Mouse (Mus musculus) neural tube, embryonic 15.5 days (tissue): ENCODE data around the gene Ascl3. TPM values are rescaled to one million over a fixed set of nuclear protein-coding genes. Genes with fewer than 3 reads are reported as not detected.

Source experiments
- ATAC-seq: fragments of 200-750 bp; cut with Nextera tagmentation; 2 replicates; pipeline ENCODE4 v1.8.0; 2017; ENCODE audit warnings: mild to moderate bottlenecking, moderate TSS enrichment, moderate library complexity; ENCODE audit not compliant: low FRiP score
- H3K27ac ChIP-seq: fragments of 300-500 bp; sonication (generic); replicated peaks from 2 replicates; pipeline ENCODE4 v1.5.1; 2015; ENCODE audit warnings: mild to moderate bottlenecking, inconsistent platforms
- H3K27me3 ChIP-seq: fragments of 300-500 bp; sonication (generic); replicated peaks from 2 replicates; pipeline ENCODE4 v1.6.1; 2015; ENCODE audit warnings: inconsistent platforms
- H3K36me3 ChIP-seq: fragments of 300-500 bp; sonication (generic); 2 replicates; pipeline ENCODE4 v1.6.1; 2015; ENCODE audit warnings: inconsistent platforms
- H3K4me1 ChIP-seq: fragments of 300-500 bp; sonication (generic); 2 replicates; pipeline ENCODE4 v1.6.1; 2015; ENCODE audit warnings: inconsistent platforms
- H3K4me2 ChIP-seq: fragments of 300-500 bp; sonication (generic); 2 replicates; pipeline ENCODE4 v1.6.1; 2015; ENCODE audit warnings: inconsistent platforms, mild to moderate bottlenecking, moderate library complexity
- H3K4me3 ChIP-seq: fragments of 300-500 bp; sonication (generic); replicated peaks from 2 replicates; pipeline ENCODE4 v1.5.1; 2015; ENCODE audit warnings: mild to moderate bottlenecking, inconsistent platforms
- H3K9ac ChIP-seq: fragments of 300-500 bp; sonication (generic); replicated peaks from 2 replicates; pipeline ENCODE4 v1.6.1; 2015; ENCODE audit warnings: mild to moderate bottlenecking, inconsistent platforms
- H3K9me3 ChIP-seq: fragments of 300-500 bp; sonication (generic); replicated peaks from 2 replicates; pipeline ENCODE4 v1.6.1; 2016; ENCODE audit warnings: inconsistent platforms
- WGBS: fragments of 180-500 bp; shearing (Covaris S2); methylation state at CpG from one replicate; pipeline ENCODE4 v1.1.7; 2015; ENCODE audit warnings: mixed read lengths; 5-methylcytosine and 5-hydroxymethylcytosine counted together
- polyA plus RNA-seq: library from polyadenylated mRNA; unstranded; fragments of >200 nt; fragmentation: Nextera tagmentation; extraction: Ambion mirVana; gene quantifications from 2 replicates; pipeline ENCODE4 v1.2.1, GENCODE M21; 2015

The Ascl3 gene
- polyA plus RNA-seq = 0.23 TPM in 1 of 2 replicates, not detected in the other

DNA sequence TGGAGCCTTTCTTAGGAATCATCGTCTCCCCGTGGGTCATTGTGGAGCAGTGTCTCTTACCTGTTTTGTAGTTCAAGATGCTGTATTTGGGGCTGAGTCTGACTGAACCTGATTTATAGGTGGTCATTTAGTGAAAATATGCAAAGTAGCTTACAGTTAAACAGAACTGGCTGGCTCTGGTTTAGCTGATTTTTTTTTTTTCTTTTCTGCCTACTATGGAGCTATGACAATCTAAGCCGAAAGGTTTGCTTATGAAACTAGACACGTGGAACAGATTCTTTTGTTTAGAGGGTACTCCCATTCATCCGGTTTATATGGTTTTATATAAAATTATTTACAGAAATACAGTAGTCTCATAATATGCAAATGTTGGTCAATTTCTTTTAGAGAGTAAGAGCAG is at the start of gene Ascl3:
Ascl3 (minus strand) TSS at position 101 of the 400 bp plus-strand sequence.
- Histone ChIP-seq H3K36me3 (peaks cover 21% of the 10 kb centered on the region), H3K27ac (no peak within 1 kb of the TSS), H3K9me3 (no peaks in the 10 kb centered on the region), H3K4me3 (no peak within 1 kb of the TSS), H3K4me2 (no peak within 1 kb of the TSS), H3K9ac (no peak within 1 kb of the TSS), H3K4me1 (0 out of 2 replicates have a peak, but pooled peaks cover 3% of the 10 kb centered on the region), H3K27me3 (no peaks in the 10 kb centered on the region)
- no peak for ATAC-seq
- WGBS = 85% methylated on average over 5 of the region's 5 CpGs

DNA sequence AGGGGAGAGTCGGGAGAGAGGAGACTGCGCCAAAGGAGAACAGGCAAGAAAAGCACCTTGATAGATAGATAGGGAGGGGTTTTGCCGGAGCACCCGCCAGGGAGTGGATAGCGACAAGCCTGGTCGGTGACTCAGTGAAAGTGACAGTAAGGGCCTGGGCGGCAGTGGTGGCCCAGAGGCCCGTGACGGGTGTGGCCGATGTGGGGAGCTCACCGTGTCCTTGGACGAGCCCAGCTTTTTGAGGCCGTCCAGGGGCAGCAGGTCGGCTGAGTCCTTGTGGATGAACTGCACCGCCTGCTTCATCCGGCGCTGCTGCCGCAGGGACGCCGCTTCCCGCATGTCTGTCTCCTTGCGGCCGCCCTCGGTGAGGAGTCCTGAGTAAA is 49.6 kb upstream of the Ascl3 start:
- under 1% methylated on average over 24 of the region's 24 CpGs for WGBS
- ATAC-seq = peak; percentile 76
- H3K27ac ChIP-seq = no peak overlapping the region

DNA sequence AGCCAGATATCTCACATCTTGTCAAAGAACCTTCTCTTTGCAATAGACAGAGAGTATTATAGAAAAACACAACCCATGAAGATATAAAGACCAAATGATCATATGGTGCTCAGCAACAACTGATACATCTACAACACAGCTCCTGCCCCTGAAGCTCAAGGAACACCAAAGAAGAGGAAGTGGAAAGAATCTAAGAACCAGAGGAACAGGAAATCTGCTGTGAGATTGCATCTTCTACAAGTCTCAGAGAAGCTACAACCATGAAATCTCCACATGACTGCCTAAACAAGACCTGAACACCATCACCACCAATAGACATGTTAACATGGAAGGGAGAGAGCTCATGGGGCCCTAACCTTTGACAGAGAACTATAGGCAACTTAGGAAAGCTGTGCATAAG is 40.7 kb upstream of the Ascl3 start:
- Histone ChIP-seq H3K36me3 (no peaks in the 10 kb centered on the region), H3K4me3 (no peak overlapping the region), H3K4me1 (no peaks in the 10 kb centered on the region), H3K9ac (no peak overlapping the region), H3K4me2 (no peak overlapping the region), H3K27ac (no peak overlapping the region), H3K9me3 (no peaks in the 10 kb centered on the region), H3K27me3 (no peaks in the 10 kb centered on the region)
- no peak for ATAC-seq

More for the DNA sequence above, 49.6 kb upstream of the Ascl3 start:
- H3K4me2 ChIP-seq = peak overlapping the region; percentile 99
- peaks cover 33% of the 10 kb centered on the region for H3K27me3 ChIP-seq
- H3K36me3 ChIP-seq = no peaks in the 10 kb centered on the region
- H3K4me1 ChIP-seq = peaks cover 18% of the 10 kb centered on the region
- no peaks in the 10 kb centered on the region for H3K9me3 ChIP-seq
- peak overlapping the region; percentile 66 for H3K4me3 ChIP-seq
- H3K9ac ChIP-seq = peak overlapping the region; percentile 53

GRCm38 (mm10) chr7:109768699-109769383 is 37.3 kb upstream of the Ascl3 start:
- H3K4me2 ChIP-seq = no peak overlapping the region
- ATAC-seq = no peak
- 57% methylated on average over 2 of the region's 2 CpGs for WGBS

GRCm38 (mm10) chr7:109767575-109768350 is 36.2 kb upstream of the Ascl3 start:
- no peak overlapping the region for H3K27ac ChIP-seq
- 84% methylated on average over 7 of the region's 7 CpGs for WGBS
- H3K36me3 ChIP-seq = no peaks in the 10 kb centered on the region
- H3K4me3 ChIP-seq = no peak overlapping the region
- no peaks in the 10 kb centered on the region for H3K27me3 ChIP-seq
- no peaks in the 10 kb centered on the region for H3K9me3 ChIP-seq
- no peaks in the 10 kb centered on the region for H3K4me1 ChIP-seq
- no peak overlapping the region for H3K9ac ChIP-seq
- ATAC-seq = no peak
- no peak overlapping the region for H3K4me2 ChIP-seq

More at GRCm38 (mm10) chr7:109768699-109769383, 37.3 kb upstream of the Ascl3 start:
- Histone ChIP-seq H3K4me3 (no peak overlapping the region), H3K9ac (no peak overlapping the region), H3K27me3 (no peaks in the 10 kb centered on the region), H3K4me1 (no peaks in the 10 kb centered on the region), H3K9me3 (no peaks in the 10 kb centered on the region), H3K36me3 (no peaks in the 10 kb centered on the region), H3K27ac (no peak overlapping the region)

DNA sequence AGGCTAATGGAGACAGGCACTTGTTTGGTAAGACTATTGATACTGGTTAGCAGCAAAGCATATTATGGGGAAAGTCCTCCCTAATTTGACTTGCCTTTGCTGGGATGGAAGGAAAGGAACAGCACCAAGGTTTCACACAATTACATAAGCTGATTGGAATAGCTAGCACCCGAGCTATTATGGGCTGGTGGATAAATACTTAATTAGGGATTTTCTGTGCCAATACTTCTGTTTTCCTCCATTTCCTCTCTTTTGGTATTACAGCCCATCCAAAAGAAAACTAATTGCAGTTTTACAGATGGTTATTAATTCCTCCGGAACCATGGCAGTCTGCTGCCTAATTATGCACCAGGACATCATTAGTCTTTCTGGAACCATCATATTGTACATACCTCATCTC is 32.5 kb upstream of the Ascl3 start:
- Histone ChIP-seq H3K36me3 (no peaks in the 10 kb centered on the region), H3K4me3 (no peak overlapping the region), H3K9ac (no peak overlapping the region), H3K9me3 (no peaks in the 10 kb centered on the region), H3K27ac (no peak overlapping the region), H3K27me3 (no peaks in the 10 kb centered on the region), H3K4me1 (no peaks in the 10 kb centered on the region), H3K4me2 (no peak overlapping the region)
- WGBS = 64% methylated on average over 2 of the region's 2 CpGs
- no peak for ATAC-seq

DNA sequence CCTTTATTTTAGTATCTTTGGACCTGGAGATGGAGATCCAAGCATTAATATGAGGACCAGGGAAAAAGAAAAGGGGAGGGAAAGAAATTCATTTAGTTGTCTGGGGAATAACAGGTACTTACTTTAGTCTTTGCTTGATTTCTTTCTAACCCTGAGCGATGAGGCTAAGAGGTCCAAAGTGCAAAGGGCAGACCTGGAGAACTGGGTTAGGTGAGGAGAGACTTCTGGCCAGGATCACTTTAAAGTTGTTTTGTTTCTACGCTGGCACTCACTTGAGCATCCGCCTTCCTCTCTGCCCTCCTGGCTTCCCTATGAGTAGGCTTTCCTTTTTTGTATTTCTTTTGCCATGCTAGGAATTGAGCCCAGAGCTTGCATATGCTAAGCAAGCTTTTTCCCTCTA is 24.8 kb upstream of the Ascl3 start:
- ATAC-seq = no peak
- Histone ChIP-seq H3K9me3 (no peaks in the 10 kb centered on the region), H3K27ac (no peak overlapping the region), H3K9ac (no peak overlapping the region), H3K4me2 (no peak overlapping the region), H3K27me3 (no peaks in the 10 kb centered on the region), H3K4me3 (no peak overlapping the region), H3K36me3 (no peaks in the 10 kb centered on the region), H3K4me1 (peaks cover 19% of the 10 kb centered on the region)
- 95% methylated on average over 3 of the region's 3 CpGs for WGBS

- Histone ChIP-seq H3K4me1 (peaks cover 31% of the 10 kb centered on the region), H3K36me3 (peaks cover 5% of the 10 kb centered on the region; the same call in 1 of the 2 replicates), H3K4me2 (no peak overlapping the region), H3K27ac (no peak overlapping the region), H3K9ac (no peak overlapping the region), H3K27me3 (no peaks in the 10 kb centered on the region), H3K9me3 (no peaks in the 10 kb centered on the region), H3K4me3 (no peak overlapping the region)
- 90% methylated on average over 8 of the region's 8 CpGs for whole genome bisulfite sequencing
- ATAC-seq = no peak
These were observed 22.5 kb upstream of the Ascl3 start for GRCm38 (mm10) chr7:109754034-109754433.

- peaks cover 7% of the 10 kb centered on the region; the same call in 1 of the 2 replicates for H3K36me3 ChIP-seq
- H3K27me3 ChIP-seq = no peaks in the 10 kb centered on the region
- no peaks in the 10 kb centered on the region for H3K9me3 ChIP-seq
- peak; percentile 93 for ATAC-seq
- H3K4me1 ChIP-seq = peaks cover 33% of the 10 kb centered on the region
- peak within 1 kb of the TSS; percentile 63 for H3K4me3 ChIP-seq
- peak within 1 kb of the TSS; percentile 75 for H3K9ac ChIP-seq
- WGBS = under 1% methylated on average over 74 of the region's 74 CpGs
- H3K27ac ChIP-seq = peak within 1 kb of the TSS; percentile 85
- peak within 1 kb of the TSS; percentile 85 for H3K4me2 ChIP-seq
These were observed 20.7 kb upstream of the Ascl3 start, which contains the start of gene Tmem9b for GRCm38 (mm10) chr7:109752008-109752925. Tmem9b (minus strand) TSS chr7:109752875.

DNA sequence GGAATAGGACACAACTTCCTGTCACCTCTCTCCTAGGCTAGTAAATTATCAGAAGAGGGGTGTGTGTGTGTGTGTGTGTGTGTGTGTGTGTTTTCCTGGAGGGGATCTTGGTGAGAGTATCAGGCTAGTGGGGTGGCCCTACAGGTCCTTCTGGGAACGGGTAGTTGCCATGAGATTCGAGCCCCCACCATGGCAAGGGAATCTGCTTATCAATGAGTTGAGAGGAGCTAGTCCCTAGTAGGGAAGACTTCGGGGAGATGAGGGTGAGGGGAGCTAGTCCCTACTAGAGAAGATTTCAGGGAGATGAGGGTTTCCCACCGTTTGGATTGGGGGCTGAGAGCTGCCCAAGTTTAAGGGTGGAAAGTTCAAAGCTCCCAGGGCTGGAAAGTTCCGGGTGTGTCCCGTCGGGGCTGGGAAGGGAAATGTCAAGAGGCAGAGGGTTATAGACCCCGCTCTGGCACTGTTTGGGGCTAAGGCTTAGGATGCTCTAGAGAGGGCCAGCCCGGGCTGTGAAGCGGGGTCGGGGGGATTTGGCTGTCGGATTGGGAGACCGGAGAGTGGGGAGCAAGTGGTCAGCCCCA is 20.0 kb upstream of the Ascl3 start:
- H3K36me3 ChIP-seq = peaks cover 15% of the 10 kb centered on the region; the same call in 1 of the 2 replicates
- no peaks in the 10 kb centered on the region for H3K9me3 ChIP-seq
- peak overlapping the region; percentile 85 for H3K27ac ChIP-seq
- H3K9ac ChIP-seq = peak overlapping the region; percentile 75
- no peak; the same call in 1 of the 2 replicates for ATAC-seq
- H3K4me3 ChIP-seq = peak overlapping the region; percentile 63
- 3% methylated on average over 13 of the region's 13 CpGs for WGBS
- peak overlapping the region; percentile 85 for H3K4me2 ChIP-seq
- peaks cover 33% of the 10 kb centered on the region for H3K4me1 ChIP-seq
- no peaks in the 10 kb centered on the region for H3K27me3 ChIP-seq

GRCm38 (mm10) chr7:109747747-109748146 is 16.2 kb upstream of the Ascl3 start:
- Histone ChIP-seq H3K4me3 (no peak overlapping the region), H3K27me3 (no peaks in the 10 kb centered on the region), H3K4me1 (peaks cover 21% of the 10 kb centered on the region), H3K27ac (no peak overlapping the region), H3K36me3 (peaks cover 45% of the 10 kb centered on the region), H3K9me3 (no peaks in the 10 kb centered on the region), H3K4me2 (no peak overlapping the region), H3K9ac (no peak overlapping the region)
- ATAC-seq = no peak
- 71% methylated on average over 1 of the region's 1 CpGs for WGBS
